Mouse (Mus musculus) stomach, postnatal 0 days (tissue): ENCODE data around the gene Dtx3.

Experiments
- CTCF ChIP-seq: IDR thresholded peaks from 2 replicates; pipeline ENCODE4 v1.5.1; 2016; ENCODE audit warnings: antibody characterized with exemption, low read depth, mild to moderate bottlenecking, moderate library complexity
- EP300 ChIP-seq: optimal IDR thresholded peaks from 2 replicates; pipeline ENCODE3; 2016; ENCODE audit warnings: antibody characterized with exemption

GRCm38 (mm10) chr10:127189116-127189650, 6.3 kb downstream of the Dtx3 start:
- TF ChIP-seq CTCF (no peak), EP300 (no peak)
